Mouse (Mus musculus): ENCODE measurements around the gene Hsf2. TPM values are rescaled to one million over a fixed set of nuclear protein-coding genes. Genes with fewer than 3 reads are reported as not detected.
"Not testable (repeated sequence)": the region's sequence is repeated elsewhere in the genome, so short reads cannot be mapped to it uniquely, and the experiment has no call there.

Gene Hsf2
- 22.8 and 23.4 TPM in 2 replicates for polyA plus RNA-seq (2012; rRNA removed)

GRCm38 (mm10) chr10:57485908-57486541, at the start of gene Hsf2:
TSS of gene Hsf2 (plus strand) at chr10:57486385.
- H3K4me3 ChIP-seq (replicated peaks; ENCODE audit: insufficient read depth, low read depth, low read length), result peak within 1 kb of the TSS; percentile 97
- no peaks in the 10 kb centered on the region for H3K27me3 ChIP-seq (ENCODE audit: control insufficient read depth, insufficient read depth, low read length)
- H3K27ac ChIP-seq (ENCODE audit: insufficient read depth, low read length), result peak within 1 kb of the TSS; percentile 68
- DNase-seq, result peak; percentile 95 to 98
- TF ChIP-seq CTCF (IDR thresholded peaks at IDR 0.05; ENCODE audit: borderline replicate concordance, insufficient read depth, low read depth, low read length) (no peak), POLR2A (IDR thresholded peaks at IDR 0.05; ENCODE audit: borderline replicate concordance, insufficient read depth, low read length) (0 out of 2 replicates have a peak, but pooled peaks have one; percentile 2)
- peaks cover 2% of the 10 kb centered on the region for H3K4me1 ChIP-seq (ENCODE audit: control insufficient read depth, insufficient read depth, low read length)
- WGBS, result under 1% methylated on average over 51 of the region's 52 CpGs

GRCm38 (mm10) chr10:57437898-57438297, 48.3 kb upstream of the Hsf2 start:
- H3K27ac ChIP-seq (ENCODE audit: insufficient read depth, low read length), result no peak overlapping the region
- H3K4me1 ChIP-seq (ENCODE audit: control insufficient read depth, insufficient read depth, low read length), result no peaks in the 10 kb centered on the region
- 84% methylated on average over 2 of the region's 2 CpGs for WGBS
- no peak for DNase-seq
- H3K4me3 ChIP-seq (replicated peaks; ENCODE audit: insufficient read depth, low read depth, low read length), result no peak overlapping the region
- no peak for TF ChIP-seq CTCF (IDR thresholded peaks at IDR 0.05; ENCODE audit: borderline replicate concordance, insufficient read depth, low read depth, low read length)
- TF ChIP-seq POLR2A (IDR thresholded peaks at IDR 0.05; ENCODE audit: borderline replicate concordance, insufficient read depth, low read length), result no peak
- H3K27me3 ChIP-seq (ENCODE audit: control insufficient read depth, insufficient read depth, low read length), result no peaks in the 10 kb centered on the region

- Histone ChIP-seq H3K27me3 (ENCODE audit: control insufficient read depth, insufficient read depth, low read length) (no peaks in the 10 kb centered on the region), H3K4me1 (ENCODE audit: control insufficient read depth, insufficient read depth, low read length) (no peaks in the 10 kb centered on the region), H3K4me3 (replicated peaks; ENCODE audit: insufficient read depth, low read depth, low read length) (no peak overlapping the region), H3K27ac (ENCODE audit: insufficient read depth, low read length) (no peak overlapping the region)
- TF ChIP-seq POLR2A (IDR thresholded peaks at IDR 0.05; ENCODE audit: borderline replicate concordance, insufficient read depth, low read length), result no peak
- TF ChIP-seq CTCF (IDR thresholded peaks at IDR 0.05; ENCODE audit: borderline replicate concordance, insufficient read depth, low read depth, low read length), result no peak
- no peak for DNase-seq
These were observed 45.1 kb upstream of the Hsf2 start for GRCm38 (mm10) chr10:57441049-57441448.

GRCm38 (mm10) chr10:57444392-57444791, 41.8 kb upstream of the Hsf2 start:
- Histone ChIP-seq H3K27me3 (ENCODE audit: control insufficient read depth, insufficient read depth, low read length) (no peaks in the 10 kb centered on the region), H3K4me3 (replicated peaks; ENCODE audit: insufficient read depth, low read depth, low read length) (no peak overlapping the region), H3K27ac (ENCODE audit: insufficient read depth, low read length) (no peak overlapping the region), H3K4me1 (ENCODE audit: control insufficient read depth, insufficient read depth, low read length) (no peaks in the 10 kb centered on the region)
- no peak for DNase-seq
- 73% methylated on average over 8 of the region's 8 CpGs for WGBS
- TF ChIP-seq POLR2A (IDR thresholded peaks at IDR 0.05; ENCODE audit: borderline replicate concordance, insufficient read depth, low read length) (no peak), CTCF (IDR thresholded peaks at IDR 0.05; ENCODE audit: borderline replicate concordance, insufficient read depth, low read depth, low read length) (no peak)

- Histone ChIP-seq H3K4me1 (ENCODE audit: control insufficient read depth, insufficient read depth, low read length) (no peaks in the 10 kb centered on the region), H3K27me3 (ENCODE audit: control insufficient read depth, insufficient read depth, low read length) (no peaks in the 10 kb centered on the region), H3K4me3 (replicated peaks; ENCODE audit: insufficient read depth, low read depth, low read length) (no peak overlapping the region), H3K27ac (ENCODE audit: insufficient read depth, low read length) (no peak overlapping the region)
- WGBS, result 83% methylated on average over 1 of the region's 1 CpGs
- no peak for DNase-seq
- TF ChIP-seq POLR2A (IDR thresholded peaks at IDR 0.05; ENCODE audit: borderline replicate concordance, insufficient read depth, low read length) (no peak), CTCF (IDR thresholded peaks at IDR 0.05; ENCODE audit: borderline replicate concordance, insufficient read depth, low read depth, low read length) (no peak)
These were observed 40.5 kb upstream of the Hsf2 start for GRCm38 (mm10) chr10:57445655-57446054.

- no peaks in the 10 kb centered on the region for H3K4me1 ChIP-seq (ENCODE audit: control insufficient read depth, insufficient read depth, low read length)
- no peak for DNase-seq
- no peak overlapping the region for H3K27ac ChIP-seq (ENCODE audit: insufficient read depth, low read length)
- TF ChIP-seq POLR2A (IDR thresholded peaks at IDR 0.05; ENCODE audit: borderline replicate concordance, insufficient read depth, low read length) (no peak), CTCF (IDR thresholded peaks at IDR 0.05; ENCODE audit: borderline replicate concordance, insufficient read depth, low read depth, low read length) (no peak)
- no peak overlapping the region for H3K4me3 ChIP-seq (replicated peaks; ENCODE audit: insufficient read depth, low read depth, low read length)
- H3K27me3 ChIP-seq (ENCODE audit: control insufficient read depth, insufficient read depth, low read length), result no peaks in the 10 kb centered on the region
These were observed 38.5 kb upstream of the Hsf2 start for GRCm38 (mm10) chr10:57447657-57448050.

- H3K4me3 ChIP-seq (replicated peaks; ENCODE audit: insufficient read depth, low read depth, low read length), result peak overlapping the region; percentile 43
- no peaks in the 10 kb centered on the region for H3K4me1 ChIP-seq (ENCODE audit: control insufficient read depth, insufficient read depth, low read length)
- DNase-seq, result peak; percentile 63 to 74
- no peaks in the 10 kb centered on the region for H3K27me3 ChIP-seq (ENCODE audit: control insufficient read depth, insufficient read depth, low read length)
- 5% methylated on average over 19 of the region's 19 CpGs for WGBS
- H3K27ac ChIP-seq (ENCODE audit: insufficient read depth, low read length), result no peak overlapping the region
- TF ChIP-seq POLR2A (IDR thresholded peaks at IDR 0.05; ENCODE audit: borderline replicate concordance, insufficient read depth, low read length), result no peak
- peak; percentile 81 for TF ChIP-seq CTCF (IDR thresholded peaks at IDR 0.05; ENCODE audit: borderline replicate concordance, insufficient read depth, low read depth, low read length)
These were observed 38.0 kb upstream of the Hsf2 start for GRCm38 (mm10) chr10:57448051-57448716.

GRCm38 (mm10) chr10:57463298-57463697, 22.9 kb upstream of the Hsf2 start:
- DNase-seq, result peak; percentile 33 to 42
- WGBS, result 25% methylated on average over 10 of the region's 10 CpGs

More at GRCm38 (mm10) chr10:57463298-57463697, 22.9 kb upstream of the Hsf2 start:
- not testable (repeated sequence) for H3K27me3 ChIP-seq (ENCODE audit: control insufficient read depth, insufficient read depth, low read length); H3K4me3 ChIP-seq (replicated peaks; ENCODE audit: insufficient read depth, low read depth, low read length); H3K27ac ChIP-seq (ENCODE audit: insufficient read depth, low read length); H3K4me1 ChIP-seq (ENCODE audit: control insufficient read depth, insufficient read depth, low read length)
- peak; percentile 83 for TF ChIP-seq CTCF (IDR thresholded peaks at IDR 0.05; ENCODE audit: borderline replicate concordance, insufficient read depth, low read depth, low read length)
